Mouse (Mus musculus): ENCODE data around the gene Olfr463.
"Not testable (repeated sequence)": the region's sequence is repeated elsewhere in the genome, so short reads cannot be mapped to it uniquely, and the experiment has no call there.

Olfr463 gene

GRCm38 (mm10) chr11:87897287-87897686, at the start of gene Olfr463:
Gene Olfr463, minus strand, starts transcription at chr11:87897387.
- no peak for DNase-seq

DNA sequence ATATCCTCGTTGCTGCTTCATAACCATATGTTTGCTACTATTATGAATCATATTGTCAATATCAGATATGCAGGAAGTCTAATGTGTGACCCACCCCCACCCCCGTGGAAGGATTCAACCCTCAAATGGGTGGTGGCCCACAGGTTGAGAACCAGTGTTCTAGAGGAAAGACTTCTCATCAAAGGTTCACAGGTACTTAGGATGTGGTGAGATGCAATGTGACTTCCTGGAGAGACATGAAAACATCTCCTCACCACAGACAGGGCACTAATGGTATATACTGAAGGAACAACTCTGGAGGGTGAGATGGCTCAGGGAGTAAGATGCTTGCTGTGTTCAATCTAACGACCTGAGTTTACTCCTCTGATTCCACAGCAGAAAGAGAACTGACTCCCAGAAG, 38.3 kb upstream of the Olfr463 start:
- no peak for DNase-seq

DNA sequence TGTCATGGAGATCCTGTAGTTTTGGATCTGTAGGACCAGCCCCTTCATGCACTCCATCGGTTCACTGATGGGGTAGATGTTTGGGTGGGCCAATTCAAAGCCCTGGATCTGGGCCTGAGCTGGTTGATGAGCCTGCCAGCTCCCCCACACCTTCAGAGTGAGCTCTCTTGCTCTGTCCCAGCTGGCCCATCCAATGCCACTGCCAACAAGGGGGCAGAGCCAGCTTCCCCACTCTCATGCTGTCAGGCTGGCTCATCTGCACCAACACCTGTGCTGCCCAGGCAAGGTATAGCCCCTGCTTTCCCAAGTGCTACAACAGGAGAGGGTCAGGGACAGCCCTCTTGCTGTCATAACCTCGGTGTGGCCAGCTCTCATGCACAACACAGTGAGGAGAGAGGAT, 36.5 kb upstream of the Olfr463 start:
- no peak for DNase-seq

- no peak for DNase-seq
Measured at GRCm38 (mm10) chr11:87930348-87930747, 33.2 kb upstream of the Olfr463 start.

DNA sequence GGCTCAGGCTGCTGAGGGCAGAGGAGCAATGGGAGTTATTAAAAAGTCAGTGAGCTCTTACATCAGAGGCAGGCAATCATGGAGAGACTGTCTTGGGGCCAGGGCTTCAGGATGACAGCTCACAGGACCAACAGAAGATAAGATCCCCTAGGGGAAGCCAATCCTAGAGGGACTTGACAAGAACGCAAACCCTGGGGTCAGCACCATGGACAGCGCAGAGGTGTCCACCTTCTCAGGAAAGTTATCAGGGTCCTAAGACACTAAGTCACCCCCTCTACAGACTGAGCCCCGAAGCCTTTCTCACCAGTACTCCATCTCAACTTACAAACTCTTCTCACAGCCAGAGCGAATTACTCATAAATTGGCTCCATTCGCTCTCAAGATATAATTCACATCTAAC, 23.8 kb upstream of the Olfr463 start, which contains the start of gene Olfr464:
Gene Olfr464, minus strand, starts transcription at position 2 of the 400 bp plus-strand sequence.
- DNase-seq: peak; percentile 79

DNA sequence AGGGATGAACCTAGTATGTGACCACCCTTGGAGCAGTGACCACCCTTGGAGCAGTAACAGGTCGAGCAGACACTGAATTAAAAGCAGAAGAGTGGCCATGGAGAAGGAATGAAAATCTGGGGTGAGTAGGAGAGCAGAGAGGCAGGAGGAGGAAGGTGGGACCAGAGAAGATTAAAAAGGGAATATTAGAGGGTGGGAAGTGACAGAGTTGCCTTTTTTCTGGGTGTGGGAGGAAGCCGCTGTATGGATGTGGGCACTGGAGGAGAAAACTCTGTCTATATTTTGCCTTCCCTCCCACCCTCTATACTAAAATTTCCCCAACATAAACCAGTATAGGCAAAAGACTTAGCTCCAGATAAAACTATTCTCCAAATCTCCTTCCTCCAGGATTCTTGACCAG, 23.1 kb upstream of the Olfr463 start:
- DNase-seq: no peak

DNA sequence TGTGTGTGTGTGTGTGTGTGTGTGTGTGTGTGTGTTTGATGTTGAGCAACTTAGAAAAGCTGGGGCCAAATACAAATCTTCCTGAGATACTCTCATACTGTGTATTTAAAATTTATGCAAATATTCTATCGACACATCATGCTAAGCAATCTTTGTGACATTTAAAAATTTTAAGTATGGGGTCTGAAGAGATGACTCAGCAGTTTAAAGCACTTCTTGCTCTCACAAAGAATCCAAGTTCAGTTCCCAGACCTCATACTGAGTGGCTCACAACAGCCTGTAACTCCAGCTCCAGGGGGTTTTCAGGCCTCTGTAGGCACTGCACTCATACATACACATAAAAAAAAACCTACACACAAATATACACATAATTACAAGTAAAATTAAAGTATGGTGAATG, 18.8 kb upstream of the Olfr463 start:
- DNase-seq: no peak

DNA sequence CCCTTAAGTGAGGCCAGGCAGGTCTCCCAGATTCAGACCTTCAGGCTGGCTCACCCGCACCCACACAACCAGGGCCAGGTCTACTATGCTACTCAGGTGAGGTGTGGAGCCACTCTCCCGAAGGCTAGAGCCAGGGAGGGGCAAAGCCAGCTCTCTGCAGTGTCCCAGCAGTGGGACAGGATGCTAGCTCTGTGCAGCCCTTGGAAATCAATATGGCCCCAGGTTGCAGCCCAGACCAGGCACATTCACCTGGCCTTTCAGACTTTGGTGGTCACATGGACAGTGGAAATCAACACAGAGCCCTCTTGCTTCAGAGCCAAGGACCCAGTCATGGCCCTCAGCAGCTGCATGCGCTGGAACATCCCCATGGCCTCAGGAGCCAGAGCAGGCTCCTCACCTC, 7.1 kb upstream of the Olfr463 start:
- no peak for DNase-seq

GRCm38 (mm10) chr11:87892168-87892567, 5.0 kb downstream of the Olfr463 start, which contains the start of gene Olfr462:
Gene Olfr462, minus strand, starts transcription at chr11:87892268.
- no peak for DNase-seq

DNA sequence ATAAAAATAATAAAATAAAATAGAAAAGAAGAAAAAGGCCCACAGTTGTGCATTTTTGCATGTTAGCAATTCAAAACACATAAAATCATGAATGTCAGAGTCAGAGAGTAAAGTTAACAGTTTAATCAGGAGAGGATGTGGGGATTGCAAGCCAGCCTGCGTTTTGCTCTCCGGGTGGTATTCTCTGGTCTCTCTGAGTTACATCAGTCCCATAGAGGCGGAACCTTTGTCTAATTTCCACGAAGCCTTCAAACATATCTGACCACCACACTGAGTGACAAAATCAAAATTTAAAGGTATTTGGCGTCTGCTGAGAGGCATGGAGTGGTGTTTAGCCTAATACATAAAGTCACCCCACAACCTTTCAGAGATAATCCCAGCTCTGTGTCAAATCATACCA, 12.3 kb downstream of the Olfr463 start:
- no peak for DNase-seq

DNA sequence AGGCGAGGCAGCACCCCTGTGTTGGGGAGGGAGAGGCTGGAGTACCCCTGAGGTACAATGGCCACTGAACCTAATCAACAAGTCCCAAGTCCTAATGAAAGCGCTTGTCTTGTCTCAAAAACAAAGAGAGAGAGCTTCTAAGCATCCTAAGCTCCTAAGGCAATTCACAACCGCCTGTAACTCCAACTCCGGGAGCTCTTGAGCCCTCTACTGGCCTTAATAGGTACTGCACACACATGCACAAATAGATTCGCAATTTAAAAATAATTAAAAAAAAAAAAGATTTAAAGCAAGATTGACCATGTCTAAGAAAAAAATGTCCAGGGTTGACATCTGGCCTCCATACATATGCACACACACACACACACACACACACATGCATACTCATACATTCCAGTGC, 13.7 kb downstream of the Olfr463 start:
- DNase-seq: peak; percentile 38

DNA sequence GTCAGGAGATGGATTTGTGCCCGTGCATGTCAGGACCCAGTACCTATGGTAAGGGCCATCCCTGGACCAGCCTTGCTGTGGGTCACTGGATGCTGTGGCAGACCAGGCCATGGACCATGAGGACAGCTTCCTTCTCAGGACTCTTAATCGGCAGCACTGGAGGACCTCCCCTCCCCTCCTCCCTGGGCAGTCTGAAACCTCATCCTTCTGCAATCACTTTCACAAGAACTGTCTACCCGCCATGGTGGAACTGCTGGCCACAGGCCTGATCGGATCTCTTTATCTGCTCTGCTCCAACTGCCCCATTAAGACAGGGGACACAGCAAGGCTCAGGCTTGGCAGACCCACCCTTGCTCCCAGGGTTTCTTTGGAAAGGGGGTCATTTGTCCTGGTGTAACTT, 15.5 kb downstream of the Olfr463 start:
- DNase-seq: no peak

DNA sequence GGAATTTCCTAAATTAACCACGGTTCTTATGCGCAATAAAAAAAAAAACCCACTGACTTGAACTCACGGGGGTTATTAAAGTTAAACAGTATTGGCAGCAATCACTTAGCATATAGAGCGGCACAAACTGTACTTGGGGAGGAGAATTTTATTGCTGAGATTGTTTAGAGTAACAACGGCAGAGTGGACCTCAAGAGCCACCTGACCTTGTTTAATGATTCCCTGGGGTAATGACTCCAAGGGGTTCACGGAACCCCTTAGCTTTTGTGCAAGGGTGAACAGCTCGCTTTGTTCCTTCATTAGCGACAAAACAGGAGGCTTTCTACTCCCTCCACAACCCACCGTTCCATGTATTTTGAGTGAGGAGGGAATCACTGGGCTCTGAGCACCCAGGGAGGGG, 17.4 kb downstream of the Olfr463 start:
- no peak for DNase-seq

DNA sequence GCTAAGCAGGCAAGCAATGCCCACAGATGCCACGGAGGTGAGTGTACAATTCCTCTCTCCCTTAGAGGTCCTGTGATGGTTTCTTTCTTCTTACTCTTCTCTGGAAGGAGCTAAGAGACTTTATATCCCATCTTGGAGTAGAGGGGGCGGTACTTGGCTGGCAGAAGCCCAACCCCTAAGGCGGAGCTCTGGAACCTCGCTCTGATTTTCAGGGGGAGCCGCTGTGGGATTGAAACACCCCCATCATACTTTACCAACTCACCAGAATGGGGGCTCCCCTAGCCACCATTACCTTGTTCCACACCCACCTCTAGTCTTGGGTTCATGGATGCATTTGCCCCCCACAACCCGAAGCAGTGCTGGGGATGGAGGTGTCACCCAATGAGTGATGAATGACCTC, 21.8 kb downstream of the Olfr463 start, which contains the start of gene Epx:
Gene Epx, minus strand, starts transcription at position 101 of the 400 bp plus-strand sequence.
- DNase-seq: no peak

- DNase-seq: no peak
Measured at GRCm38 (mm10) chr11:87871766-87872165, 25.4 kb downstream of the Olfr463 start.

- DNase-seq: peak; percentile 7
Measured at GRCm38 (mm10) chr11:87870096-87870495, 27.1 kb downstream of the Olfr463 start.

GRCm38 (mm10) chr11:87866891-87867290, 30.3 kb downstream of the Olfr463 start:
- not testable (repeated sequence) for DNase-seq

DNA sequence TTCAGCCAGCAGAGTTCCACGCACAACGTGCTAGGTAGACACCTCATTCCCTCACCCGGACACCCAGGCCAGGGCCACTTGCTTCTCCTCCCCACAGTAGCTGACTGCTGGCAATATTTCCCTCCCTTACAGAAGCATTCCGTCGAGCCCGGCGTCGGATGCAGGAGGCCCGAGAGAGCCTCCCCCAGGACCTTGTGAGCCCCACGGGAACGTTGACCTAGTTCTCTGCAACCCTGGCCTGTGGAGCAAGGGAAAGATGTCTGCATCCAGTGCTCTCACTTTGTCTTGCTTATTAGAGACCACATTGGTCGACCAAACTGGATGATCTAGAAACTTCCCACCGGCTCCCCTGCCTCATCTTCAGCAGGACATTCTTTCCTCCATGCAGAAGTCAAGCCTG, 34.4 kb downstream of the Olfr463 start:
- no peak for DNase-seq

DNA sequence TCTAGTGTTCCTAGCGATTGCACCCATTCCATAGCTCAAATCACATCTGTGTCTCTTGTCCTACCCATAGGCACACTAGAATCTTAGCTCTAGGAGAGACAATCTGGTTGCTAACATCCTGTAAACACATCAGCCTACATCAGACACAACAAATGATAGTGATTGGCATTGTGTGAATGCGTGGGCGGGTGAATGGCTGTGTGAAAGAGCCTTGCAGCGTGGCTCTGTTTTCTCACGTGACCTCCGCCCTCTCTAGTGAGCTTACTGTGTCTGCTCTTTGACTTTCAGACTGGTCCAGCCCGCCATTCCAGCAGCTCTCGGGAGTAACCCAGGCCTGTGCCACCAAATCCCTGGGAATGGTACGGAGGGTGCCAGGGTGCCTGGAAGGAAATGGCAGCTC, 36.8 kb downstream of the Olfr463 start:
- DNase-seq: no peak

- no peak for DNase-seq
Measured at GRCm38 (mm10) chr11:87859273-87859672, 37.9 kb downstream of the Olfr463 start.

DNA sequence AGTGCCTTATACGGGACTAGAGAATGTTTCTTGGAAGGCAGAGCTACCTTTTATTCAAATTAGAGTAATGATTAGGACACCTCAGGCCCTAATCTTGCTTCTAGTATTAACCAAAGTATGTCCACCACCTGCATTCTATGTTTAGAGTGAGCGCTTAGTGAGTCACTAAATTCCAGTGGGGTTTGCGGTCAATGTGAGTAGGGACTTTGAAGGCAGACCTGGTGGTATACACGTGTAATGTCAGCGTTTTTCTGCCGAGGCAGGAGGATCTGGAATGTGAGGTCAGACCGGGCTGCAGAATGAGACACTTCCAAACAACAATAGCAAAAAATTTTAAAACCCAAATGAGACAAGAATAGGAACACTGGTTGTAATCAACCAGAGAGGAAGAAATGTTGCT, 42.6 kb downstream of the Olfr463 start:
- DNase-seq: no peak

DNA sequence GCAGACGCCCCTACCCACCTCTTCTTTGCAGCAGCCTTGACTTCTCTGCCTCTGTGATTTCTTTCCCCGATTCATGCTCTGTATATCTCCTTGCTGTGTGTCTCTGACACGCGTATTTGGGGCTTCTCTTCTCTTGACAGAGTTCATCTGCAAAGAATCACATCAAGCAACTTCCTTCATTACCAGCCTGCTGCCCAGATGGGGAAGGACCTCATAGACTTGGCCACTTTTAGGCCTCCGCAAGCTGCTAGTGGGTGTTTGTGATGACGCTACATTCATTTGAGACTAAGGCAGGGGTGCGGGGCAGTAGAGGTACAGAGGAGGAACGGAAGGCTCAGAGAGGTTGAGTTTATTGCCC, 43.6 kb downstream of the Olfr463 start:
- peak; percentile 26 for DNase-seq

GRCm38 (mm10) chr11:87852690-87853596, 44.2 kb downstream of the Olfr463 start, which contains the start of gene Mks1:
Gene Mks1, plus strand, starts transcription at chr11:87853215.
- DNase-seq: peak; percentile 100

DNA sequence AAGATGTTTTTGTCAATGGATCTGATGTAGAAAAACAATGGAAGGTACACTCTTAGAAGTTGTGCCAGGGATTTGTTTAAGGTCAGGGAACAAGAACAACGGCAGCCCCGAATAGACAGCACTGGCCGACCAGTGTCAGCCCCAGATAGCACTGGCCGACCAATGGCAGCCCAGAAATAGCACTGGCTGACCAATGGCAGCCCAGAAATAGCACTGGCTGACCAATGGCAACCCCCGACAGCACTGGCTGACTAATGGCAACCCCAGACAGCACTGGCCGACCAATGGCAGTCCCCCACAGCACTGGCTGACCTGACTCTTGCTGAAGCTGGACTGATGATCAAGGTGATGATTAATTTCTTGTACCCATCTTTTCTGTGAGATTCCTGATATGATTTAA, 49.3 kb downstream of the Olfr463 start:
- peak; percentile 16 for DNase-seq

Measured in embryo, embryonic 11 days (tissue).